Mouse (Mus musculus): ENCODE measurements around the gene Dcaf17.

Gene Dcaf17

DNA sequence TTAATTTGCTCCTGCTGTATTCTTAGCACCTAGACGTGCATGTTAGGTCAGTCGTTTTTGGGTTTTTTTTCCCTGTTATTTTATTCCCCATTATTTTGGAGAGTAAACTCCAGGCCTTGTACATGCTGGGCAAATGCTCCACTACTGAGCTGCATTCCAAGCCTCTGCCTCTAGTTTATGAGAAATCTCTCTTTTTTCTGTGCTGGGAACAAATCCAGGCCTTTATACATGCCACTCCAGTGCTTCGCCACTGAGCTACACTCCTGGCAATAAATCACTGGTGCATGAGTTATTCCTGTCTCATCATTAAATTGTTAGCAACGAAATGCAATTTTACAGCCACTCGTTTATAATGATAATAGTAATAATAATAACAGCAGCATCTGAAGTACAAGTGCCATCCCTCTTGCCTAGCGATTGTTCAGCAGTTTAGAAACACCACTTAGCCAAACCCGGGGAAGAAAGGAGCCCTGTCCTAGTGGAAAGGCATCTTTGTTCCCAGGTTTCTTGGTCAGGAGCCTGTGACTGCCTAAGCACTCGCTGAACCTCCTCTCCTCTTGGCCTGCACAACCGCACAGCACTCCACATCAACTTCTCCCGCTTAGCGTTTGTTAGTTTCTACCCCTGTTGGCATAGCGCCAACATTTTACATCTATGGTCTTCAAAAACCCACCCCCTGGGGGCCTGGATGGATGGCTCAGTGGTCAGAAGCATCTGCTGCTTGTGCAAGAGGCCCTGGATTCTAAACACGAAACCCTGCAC is 67.3 kb downstream of the Dcaf17 start:
- DNase-seq = peak; percentile 74

DNA sequence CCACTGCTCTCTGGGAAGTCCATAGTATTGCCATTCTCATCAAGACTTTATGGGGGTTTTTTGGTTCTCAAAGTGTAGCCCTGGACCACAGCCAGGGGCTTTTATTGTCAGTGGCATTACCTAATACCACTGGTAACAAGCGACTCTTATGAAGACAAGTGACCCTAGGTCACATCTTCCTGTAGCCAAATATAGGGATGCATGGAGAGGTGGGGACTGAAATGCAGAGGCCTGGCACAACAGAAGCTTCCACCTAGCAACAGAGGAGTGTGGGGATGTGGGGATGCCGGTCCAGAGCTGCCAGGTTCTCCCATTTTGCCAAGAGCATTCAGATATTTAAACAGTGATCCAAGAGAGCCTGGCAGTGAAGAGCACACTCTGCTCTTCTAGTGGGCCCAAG is 68.5 kb downstream of the Dcaf17 start:
- DNase-seq = no peak

DNA sequence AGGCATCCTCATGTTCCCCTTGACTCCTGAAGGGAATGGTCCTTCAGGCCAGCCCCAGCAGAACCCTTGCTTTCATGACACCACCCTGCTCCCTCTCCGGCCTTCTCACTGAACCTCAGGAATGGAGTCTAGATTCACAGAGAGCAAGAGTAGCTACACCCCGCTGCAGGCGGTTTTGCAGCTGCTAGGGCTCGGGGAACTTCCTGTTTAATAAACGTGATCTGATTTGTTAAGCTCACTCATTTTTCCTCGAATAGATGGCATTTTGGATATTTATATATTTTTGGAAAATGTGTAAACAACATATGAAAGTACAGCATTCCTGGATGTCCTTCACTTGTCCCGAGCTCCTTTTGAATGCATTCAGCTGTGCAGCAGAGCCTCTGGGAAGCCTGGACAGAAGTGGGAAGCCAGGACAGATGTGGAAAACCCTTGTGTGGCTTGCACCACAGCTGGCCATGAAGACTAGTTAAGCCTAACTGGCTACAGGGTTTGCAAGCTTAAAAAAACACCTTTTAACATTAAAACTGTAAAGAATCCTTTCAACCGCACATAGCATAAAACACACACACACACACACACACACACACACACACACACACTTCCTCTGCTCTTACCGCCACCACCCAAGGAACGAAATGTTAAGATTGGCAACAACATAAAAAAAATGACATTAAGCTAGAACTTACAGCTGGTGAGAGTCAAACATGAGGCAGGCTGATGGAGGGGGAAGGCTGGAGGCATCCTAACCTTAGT is 72.8 kb downstream of the Dcaf17 start:
- DNase-seq = peak; percentile 48

DNA sequence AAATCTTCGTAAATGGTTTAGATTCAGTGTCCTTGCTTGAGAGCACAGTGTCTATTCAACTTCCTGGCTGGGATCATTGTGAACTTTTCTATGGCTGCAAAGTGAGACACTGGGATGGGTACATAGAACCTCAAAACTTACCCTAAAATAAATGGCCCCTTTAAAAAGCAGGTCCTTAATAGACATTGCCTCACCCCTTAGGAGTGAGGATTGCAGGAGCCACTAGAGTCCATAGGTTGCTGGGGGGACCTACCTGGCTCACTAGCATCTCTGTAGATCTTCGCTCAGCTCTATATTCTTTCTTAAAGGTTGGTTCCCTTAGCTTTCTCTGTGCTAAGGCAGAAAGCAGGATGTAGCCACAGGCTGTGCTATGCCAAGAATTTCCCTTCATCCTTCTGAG is 75.2 kb downstream of the Dcaf17 start:
- DNase-seq = peak; percentile 62

DNA sequence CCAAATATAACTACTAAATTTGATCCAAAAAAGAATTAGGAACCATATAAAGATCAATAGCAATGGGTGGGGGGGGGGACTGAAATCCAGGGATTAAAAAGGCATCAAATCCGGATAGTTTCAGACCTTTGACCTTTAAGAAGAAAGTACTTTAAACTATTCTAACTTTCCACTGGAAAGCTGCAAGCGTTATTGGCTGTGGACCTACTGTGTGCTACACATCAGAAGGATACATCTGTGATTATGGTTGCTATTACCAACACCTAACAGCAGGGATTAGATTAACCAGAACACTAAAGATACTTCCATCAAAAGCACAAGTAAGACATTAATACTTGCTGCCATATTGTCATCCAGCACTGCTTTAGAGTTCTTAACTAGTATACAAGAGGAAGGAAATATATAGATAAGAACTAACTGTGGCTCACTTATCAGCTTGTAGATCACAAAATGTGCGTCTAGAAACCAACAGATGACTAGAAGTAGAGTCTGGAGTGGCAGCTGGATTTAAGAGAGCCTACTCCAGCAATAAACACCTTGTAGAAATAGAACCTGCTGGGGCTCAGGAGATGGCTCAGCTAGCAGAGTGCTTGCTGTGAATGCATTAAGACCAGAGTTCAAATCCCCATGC is 76.9 kb downstream of the Dcaf17 start:
- DNase-seq = peak; percentile 18

DNA sequence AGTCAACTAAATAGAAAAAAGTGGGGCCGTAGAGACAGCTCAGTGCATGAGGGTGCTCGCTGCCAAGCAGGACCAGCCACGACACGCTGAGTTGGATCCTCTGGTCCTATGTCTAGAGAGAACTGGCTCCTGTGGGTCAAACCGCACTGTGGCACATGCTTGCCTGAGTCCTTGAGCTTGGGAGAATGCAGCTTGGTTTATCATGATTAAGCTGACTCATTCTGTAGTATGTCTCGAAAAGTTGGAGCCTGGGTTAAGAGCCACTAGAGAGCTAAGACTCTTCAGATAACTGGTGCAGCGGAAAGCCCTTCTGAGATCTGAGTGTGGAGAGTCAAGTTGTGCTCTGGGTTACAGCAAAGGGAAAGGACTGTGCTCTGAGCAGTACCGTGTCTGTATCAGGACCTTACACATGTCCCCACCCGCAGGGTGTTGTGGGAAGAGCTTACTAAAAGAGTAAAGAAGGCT is 78.9 kb downstream of the Dcaf17 start:
- no peak for DNase-seq

DNA sequence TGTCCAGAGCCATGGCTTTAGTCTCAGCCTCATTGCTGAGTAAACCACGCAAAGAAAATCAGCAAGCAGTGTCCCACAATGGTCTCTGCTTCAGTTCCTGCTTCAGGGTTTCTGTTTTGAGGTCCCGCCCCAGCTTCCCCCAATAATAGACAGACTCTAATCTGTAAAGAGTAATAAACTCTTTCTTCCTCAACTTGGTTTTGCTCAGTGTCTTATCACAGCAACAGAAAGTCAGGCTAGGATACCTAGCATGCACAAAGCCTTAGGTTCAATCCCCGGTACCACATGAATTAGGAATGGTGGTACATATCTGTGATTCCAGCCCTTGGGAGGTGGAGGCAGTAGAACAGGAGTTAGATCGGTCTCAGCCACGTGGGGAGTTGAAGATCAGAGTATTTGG is 79.7 kb downstream of the Dcaf17 start:
- DNase-seq = no peak

DNA sequence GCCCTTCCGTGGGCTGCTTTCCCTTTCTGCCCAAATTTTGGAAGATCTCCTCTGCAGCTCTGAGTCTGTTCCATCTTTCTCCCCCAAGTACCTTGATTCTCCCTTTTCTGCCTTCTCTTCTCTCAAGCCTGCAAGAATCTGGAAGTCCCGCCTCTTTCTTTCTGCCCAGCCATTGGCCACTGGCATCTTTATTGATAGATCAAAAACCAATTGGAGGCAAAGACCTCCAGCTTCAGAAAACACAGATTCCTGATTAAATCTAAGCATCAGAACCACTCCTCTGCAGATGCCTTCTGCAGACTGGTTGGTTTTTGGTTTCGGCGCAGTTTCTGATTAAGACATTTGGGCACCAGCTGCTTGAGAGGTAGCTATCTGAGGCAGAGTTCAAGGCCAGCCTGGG is 85.5 kb downstream of the Dcaf17 start:
- no peak for DNase-seq

DNA sequence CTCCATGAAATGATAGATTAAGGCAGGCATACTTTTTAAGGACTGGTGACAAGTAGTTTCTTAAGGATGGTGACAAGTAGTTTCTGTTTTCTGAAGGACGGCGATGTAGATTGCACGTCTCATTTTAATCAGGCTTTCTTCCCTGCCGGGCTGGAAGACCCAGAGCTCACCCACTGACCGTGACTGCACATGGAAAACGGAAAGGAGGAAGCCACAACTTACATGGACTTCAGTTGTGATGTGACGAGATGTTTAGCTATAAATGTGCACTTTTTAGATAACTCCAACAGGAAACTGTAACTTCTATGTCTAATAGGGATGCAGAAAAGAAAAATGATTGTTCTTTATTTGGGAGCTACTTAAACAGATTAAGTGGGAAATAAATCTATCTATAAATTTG is 87.3 kb downstream of the Dcaf17 start:
- DNase-seq = no peak

DNA sequence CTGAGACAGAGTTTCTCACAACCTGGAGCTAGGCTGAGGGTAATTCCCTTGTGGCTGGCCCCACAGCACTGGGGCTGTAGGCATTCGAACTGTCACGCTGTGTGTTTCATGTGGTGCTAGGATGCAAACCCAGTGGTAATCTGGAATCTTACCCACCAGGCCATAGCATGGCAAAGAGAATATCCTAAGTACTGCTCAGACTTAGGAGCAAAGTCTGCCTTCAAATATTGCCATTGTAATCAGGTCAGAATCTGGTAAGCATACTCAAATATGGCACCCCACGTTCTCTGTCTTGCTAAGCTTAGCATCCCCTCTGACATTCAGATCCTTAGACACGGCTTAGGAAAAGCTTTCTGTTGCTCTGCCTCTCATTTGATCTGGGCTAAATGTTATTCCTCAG is 90.7 kb downstream of the Dcaf17 start:
- no peak for DNase-seq

DNA sequence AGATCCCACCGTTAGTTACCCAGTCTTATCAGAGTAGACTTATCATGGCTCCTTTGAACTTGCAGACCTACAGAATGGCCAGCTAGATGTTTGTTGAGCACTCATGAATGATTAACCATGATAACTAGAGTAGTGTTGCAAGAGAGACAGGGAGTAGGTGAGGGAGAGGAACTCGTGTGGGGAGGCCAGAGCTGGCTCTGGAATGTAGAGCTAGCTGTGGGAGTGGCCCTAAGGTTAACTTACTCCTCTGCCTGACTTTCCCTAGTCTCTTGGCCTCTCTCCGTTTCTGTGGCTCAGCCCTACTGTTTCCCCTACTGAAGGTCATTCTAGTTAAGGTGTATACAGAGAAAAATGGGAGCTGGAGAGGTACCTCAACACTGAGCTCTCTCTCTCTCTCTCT is 91.1 kb downstream of the Dcaf17 start:
- peak; percentile 83 for DNase-seq

DNA sequence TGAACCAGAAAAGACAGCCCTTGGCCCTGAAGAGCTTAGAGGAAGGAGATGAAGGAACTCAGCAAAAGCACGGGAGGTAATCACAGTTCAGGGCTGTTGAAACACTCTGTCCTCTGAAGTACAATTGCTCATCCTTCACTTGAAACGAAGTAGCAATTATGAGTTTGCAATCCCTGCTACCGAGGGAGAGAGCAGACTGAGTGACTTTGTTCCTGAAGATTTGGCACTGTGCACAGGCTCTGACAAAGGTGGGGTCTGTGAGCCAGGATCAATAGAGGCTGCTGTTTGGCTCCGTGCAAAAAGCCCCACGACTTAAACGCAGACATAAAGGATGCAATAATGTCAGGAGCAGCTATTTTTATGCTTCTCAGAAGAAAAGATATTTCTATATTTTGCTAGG is 92.7 kb downstream of the Dcaf17 start:
- DNase-seq = no peak
